Mouse (Mus musculus): ENCODE measurements around the gene Uroc1. TPM values are rescaled to one million over a fixed set of nuclear protein-coding genes. Genes with fewer than 3 reads are reported as not detected.

The Uroc1 gene
- polyA plus RNA-seq, 1 experiment: not detected

DNA sequence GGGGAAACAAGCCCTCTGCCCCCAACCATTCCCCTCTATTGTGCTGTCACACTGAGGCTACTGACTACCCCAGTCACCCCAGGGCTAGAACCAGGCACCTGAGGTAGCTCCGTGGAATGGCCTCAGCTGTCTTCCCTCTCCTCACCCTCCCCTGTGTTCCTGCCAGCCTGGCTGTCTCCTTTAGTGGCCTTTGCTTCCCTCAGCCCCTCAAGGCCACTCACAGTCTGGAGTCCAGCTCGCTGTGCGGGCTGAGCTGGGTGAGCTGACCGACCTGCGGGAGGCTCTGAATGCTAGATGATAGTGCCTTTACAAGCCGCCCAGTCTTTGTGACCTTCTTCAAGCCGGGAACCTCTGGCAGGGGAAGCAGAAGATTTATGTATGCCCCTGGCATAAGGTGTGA, 78.8 kb downstream of the Uroc1 start:
- TF ChIP-seq POLR2A (IDR thresholded peaks at IDR 0.05; ENCODE audit: borderline replicate concordance, low read depth, low read length) (no peak), CTCF (IDR thresholded peaks at IDR 0.05; ENCODE audit: low read depth, low read length) (no peak)
- Histone ChIP-seq H3K4me1 (ENCODE audit: control insufficient read depth, insufficient read depth, low read length) (no peaks in the 10 kb centered on the region), H3K27ac (ENCODE audit: insufficient read depth, low read depth, low read length) (no peak overlapping the region), H3K4me3 (ENCODE audit: insufficient read depth, low read length) (no peak overlapping the region)

Other genes with a start within 250 kb of the Uroc1 start
- not detected in 2 replicates for gene Vmn1r50, start 231.9 kb upstream of the Uroc1 start, polyA plus RNA-seq (2012; ENCODE audit: insufficient read depth, insufficient read length, missing spikeins)
- gene Vmn1r51, start 210.7 kb upstream of the Uroc1 start, polyA plus RNA-seq (2012; ENCODE audit: insufficient read depth, insufficient read length, missing spikeins): not detected in 2 replicates
- gene Vmn1r52, start 158.5 kb upstream of the Uroc1 start, polyA plus RNA-seq (2012; ENCODE audit: insufficient read depth, insufficient read length, missing spikeins): not detected in 2 replicates
- gene V1ra8, start 130.5 kb upstream of the Uroc1 start, polyA plus RNA-seq (2012; ENCODE audit: insufficient read depth, insufficient read length, missing spikeins): not detected in 2 replicates
- not detected in 2 replicates for gene Vmn1r53, start 108.8 kb upstream of the Uroc1 start, polyA plus RNA-seq (2012; ENCODE audit: insufficient read depth, insufficient read length, missing spikeins)
- not detected in 2 replicates for gene Vmn1r54, start 87.0 kb upstream of the Uroc1 start, polyA plus RNA-seq (2012; ENCODE audit: insufficient read depth, insufficient read length, missing spikeins)
- gene BC048671, start 32.1 kb upstream of the Uroc1 start, polyA plus RNA-seq (2012; ENCODE audit: insufficient read depth, insufficient read length, missing spikeins): not detected in 2 replicates
- gene Chst13, start 8.1 kb upstream of the Uroc1 start, polyA plus RNA-seq (2012; ENCODE audit: insufficient read depth, insufficient read length, missing spikeins): not detected in 2 replicates
- gene Zxdc, start 36.2 kb downstream of the Uroc1 start, polyA plus RNA-seq (2012; ENCODE audit: insufficient read depth, insufficient read length, missing spikeins): 9.7 and 12.2 TPM in 2 replicates
- gene Cfap100, start 95.5 kb downstream of the Uroc1 start, polyA plus RNA-seq (2012; ENCODE audit: insufficient read depth, insufficient read length, missing spikeins): not detected in 2 replicates
- gene Klf15, start 129.3 kb downstream of the Uroc1 start, polyA plus RNA-seq (2012; ENCODE audit: insufficient read depth, insufficient read length, missing spikeins): not detected in 2 replicates
- 7.8 and 10.5 TPM in 2 replicates for gene Aldh1l1, start 153.1 kb downstream of the Uroc1 start, polyA plus RNA-seq (2012; ENCODE audit: insufficient read depth, insufficient read length, missing spikeins)

Data from bone marrow macrophage, adult 2 months (primary cell).